Mouse (Mus musculus): ENCODE measurements around the gene Mical2. TPM values are rescaled to one million over a fixed set of nuclear protein-coding genes. Genes with fewer than 3 reads are reported as not detected.

Mical2 gene
- polyA plus RNA-seq, 1 experiment from 2014 or later, result 1.9 TPM

GRCm38 (mm10) chr7:112204380-112204963 lies 21.2 kb upstream of the Mical2 start:
- Histone ChIP-seq H3K9me3 (ENCODE audit: control insufficient read depth, low read length) (no peaks in the 10 kb centered on the region), H3K4me1 (replicated peaks; ENCODE audit: control insufficient read depth, insufficient read depth, low read length) (no peaks in the 10 kb centered on the region), H3K9ac (ENCODE audit: low read length) (no peak overlapping the region), H3K4me2 (ENCODE audit: low read depth, low read length, severe bottlenecking) (no peak overlapping the region), H3K36me3 (ENCODE audit: control insufficient read depth, insufficient read depth, low read length) (no peaks in the 10 kb centered on the region), H3K27ac (ENCODE audit: low read depth, low read length) (no peak overlapping the region), H3K27me3 (ENCODE audit: control insufficient read depth, insufficient read depth, low read length) (no peaks in the 10 kb centered on the region), H3K4me3 (ENCODE audit: low read depth, low read length) (no peak overlapping the region)
- DNase-seq (ENCODE audit: low spot score), result no peak
- no peak for ATAC-seq (replicated peaks; ENCODE audit: low FRiP score)
- WGBS, result 76% methylated on average over 6 of the region's 6 CpGs

- H3K27ac ChIP-seq (ENCODE audit: low read depth, low read length), result no peak overlapping the region
- no peak overlapping the region for H3K4me3 ChIP-seq (ENCODE audit: low read depth, low read length)
- no peaks in the 10 kb centered on the region for H3K9me3 ChIP-seq (ENCODE audit: control insufficient read depth, low read length)
- 87% methylated on average over 6 of the region's 6 CpGs for WGBS
- no peak for ATAC-seq (replicated peaks; ENCODE audit: low FRiP score)
- no peaks in the 10 kb centered on the region for H3K4me1 ChIP-seq (replicated peaks; ENCODE audit: control insufficient read depth, insufficient read depth, low read length)
- DNase-seq (ENCODE audit: low spot score), result no peak
- no peak overlapping the region for H3K4me2 ChIP-seq (ENCODE audit: low read depth, low read length, severe bottlenecking)
- H3K36me3 ChIP-seq (ENCODE audit: control insufficient read depth, insufficient read depth, low read length), result no peaks in the 10 kb centered on the region
- H3K9ac ChIP-seq (ENCODE audit: low read length), result no peak overlapping the region
- H3K27me3 ChIP-seq (ENCODE audit: control insufficient read depth, insufficient read depth, low read length), result no peaks in the 10 kb centered on the region
Observed at GRCm38 (mm10) chr7:112205513-112205912, 20.1 kb upstream of the Mical2 start.

GRCm38 (mm10) chr7:112207717-112208116 lies 17.9 kb upstream of the Mical2 start:
- H3K9me3 ChIP-seq (ENCODE audit: control insufficient read depth, low read length), result no peaks in the 10 kb centered on the region
- ATAC-seq (replicated peaks; ENCODE audit: low FRiP score) (no peak), DNase-seq (ENCODE audit: low spot score) (no peak)
- no peaks in the 10 kb centered on the region for H3K27me3 ChIP-seq (ENCODE audit: control insufficient read depth, insufficient read depth, low read length)
- H3K4me1 ChIP-seq (replicated peaks; ENCODE audit: control insufficient read depth, insufficient read depth, low read length), result no peaks in the 10 kb centered on the region
- no peak overlapping the region for H3K9ac ChIP-seq (ENCODE audit: low read length)
- 90% methylated on average over 6 of the region's 6 CpGs for WGBS
- H3K36me3 ChIP-seq (ENCODE audit: control insufficient read depth, insufficient read depth, low read length), result no peaks in the 10 kb centered on the region
- no peak overlapping the region for H3K4me2 ChIP-seq (ENCODE audit: low read depth, low read length, severe bottlenecking)
- no peak overlapping the region for H3K27ac ChIP-seq (ENCODE audit: low read depth, low read length)
- H3K4me3 ChIP-seq (ENCODE audit: low read depth, low read length), result no peak overlapping the region

- Histone ChIP-seq H3K9ac (ENCODE audit: low read length) (no peak overlapping the region), H3K36me3 (ENCODE audit: control insufficient read depth, insufficient read depth, low read length) (no peaks in the 10 kb centered on the region), H3K27me3 (ENCODE audit: control insufficient read depth, insufficient read depth, low read length) (no peaks in the 10 kb centered on the region), H3K4me3 (ENCODE audit: low read depth, low read length) (no peak overlapping the region), H3K4me2 (ENCODE audit: low read depth, low read length, severe bottlenecking) (no peak overlapping the region), H3K27ac (ENCODE audit: low read depth, low read length) (no peak overlapping the region), H3K4me1 (replicated peaks; ENCODE audit: control insufficient read depth, insufficient read depth, low read length) (no peaks in the 10 kb centered on the region), H3K9me3 (ENCODE audit: control insufficient read depth, low read length) (no peaks in the 10 kb centered on the region)
- WGBS, result 80% methylated on average over 10 of the region's 10 CpGs
- no peak for DNase-seq (ENCODE audit: low spot score)
- ATAC-seq (replicated peaks; ENCODE audit: low FRiP score), result no peak
Observed at GRCm38 (mm10) chr7:112208323-112209167, 17.1 kb upstream of the Mical2 start.

DNA sequence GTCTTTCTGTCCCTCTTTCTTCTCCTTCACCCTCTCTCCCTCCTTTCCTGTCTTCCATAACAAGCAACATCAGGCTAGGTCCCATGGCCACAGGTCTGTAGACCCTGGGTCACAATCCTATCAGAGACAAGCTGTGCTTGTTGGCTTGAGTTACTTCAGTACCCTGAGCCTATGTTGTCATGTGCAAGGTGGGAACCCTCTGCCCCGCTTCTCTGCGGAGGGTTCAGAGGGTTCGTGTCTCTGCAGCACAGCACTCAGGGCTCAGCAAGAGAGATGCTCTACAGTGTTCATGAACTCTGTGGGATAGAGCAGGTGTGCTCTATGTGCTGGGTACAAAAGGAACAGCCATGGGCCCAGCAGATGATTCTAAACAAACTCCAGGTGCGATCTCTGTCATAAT lies 16.0 kb upstream of the Mical2 start:
- Histone ChIP-seq H3K4me3 (ENCODE audit: low read depth, low read length) (no peak overlapping the region), H3K9me3 (ENCODE audit: control insufficient read depth, low read length) (no peaks in the 10 kb centered on the region), H3K4me2 (ENCODE audit: low read depth, low read length, severe bottlenecking) (no peak overlapping the region), H3K27ac (ENCODE audit: low read depth, low read length) (no peak overlapping the region), H3K4me1 (replicated peaks; ENCODE audit: control insufficient read depth, insufficient read depth, low read length) (no peaks in the 10 kb centered on the region), H3K27me3 (ENCODE audit: control insufficient read depth, insufficient read depth, low read length) (no peaks in the 10 kb centered on the region), H3K36me3 (ENCODE audit: control insufficient read depth, insufficient read depth, low read length) (no peaks in the 10 kb centered on the region), H3K9ac (ENCODE audit: low read length) (no peak overlapping the region)
- DNase-seq (ENCODE audit: low spot score), result no peak
- 90% methylated on average over 4 of the region's 4 CpGs for WGBS
- ATAC-seq (replicated peaks; ENCODE audit: low FRiP score), result no peak

- H3K27ac ChIP-seq (ENCODE audit: low read depth, low read length), result no peak overlapping the region
- H3K9ac ChIP-seq (ENCODE audit: low read length), result no peak overlapping the region
- H3K4me2 ChIP-seq (ENCODE audit: low read depth, low read length, severe bottlenecking), result no peak overlapping the region
- no peaks in the 10 kb centered on the region for H3K9me3 ChIP-seq (ENCODE audit: control insufficient read depth, low read length)
- no peaks in the 10 kb centered on the region for H3K4me1 ChIP-seq (replicated peaks; ENCODE audit: control insufficient read depth, insufficient read depth, low read length)
- no peaks in the 10 kb centered on the region for H3K27me3 ChIP-seq (ENCODE audit: control insufficient read depth, insufficient read depth, low read length)
- H3K36me3 ChIP-seq (ENCODE audit: control insufficient read depth, insufficient read depth, low read length), result no peaks in the 10 kb centered on the region
- DNase-seq (ENCODE audit: low spot score) (no peak), ATAC-seq (replicated peaks; ENCODE audit: low FRiP score) (no peak)
- no peak overlapping the region for H3K4me3 ChIP-seq (ENCODE audit: low read depth, low read length)
- WGBS, result 61% methylated on average over 8 of the region's 8 CpGs
Observed at GRCm38 (mm10) chr7:112212921-112213721, 12.5 kb upstream of the Mical2 start.

GRCm38 (mm10) chr7:112215871-112216270 lies 9.8 kb upstream of the Mical2 start:
- H3K4me1 ChIP-seq (replicated peaks; ENCODE audit: control insufficient read depth, insufficient read depth, low read length), result no peaks in the 10 kb centered on the region
- no peak overlapping the region for H3K9ac ChIP-seq (ENCODE audit: low read length)
- DNase-seq (ENCODE audit: low spot score) (no peak), ATAC-seq (replicated peaks; ENCODE audit: low FRiP score) (no peak)
- no peak overlapping the region for H3K4me2 ChIP-seq (ENCODE audit: low read depth, low read length, severe bottlenecking)
- H3K4me3 ChIP-seq (ENCODE audit: low read depth, low read length), result no peak overlapping the region
- H3K9me3 ChIP-seq (ENCODE audit: control insufficient read depth, low read length), result no peaks in the 10 kb centered on the region
- H3K27ac ChIP-seq (ENCODE audit: low read depth, low read length), result no peak overlapping the region
- no peaks in the 10 kb centered on the region for H3K27me3 ChIP-seq (ENCODE audit: control insufficient read depth, insufficient read depth, low read length)
- 78% methylated on average over 3 of the region's 3 CpGs for WGBS
- no peaks in the 10 kb centered on the region for H3K36me3 ChIP-seq (ENCODE audit: control insufficient read depth, insufficient read depth, low read length)

- Histone ChIP-seq H3K9me3 (ENCODE audit: control insufficient read depth, low read length) (no peaks in the 10 kb centered on the region), H3K27me3 (ENCODE audit: control insufficient read depth, insufficient read depth, low read length) (no peaks in the 10 kb centered on the region), H3K27ac (ENCODE audit: low read depth, low read length) (no peak overlapping the region), H3K4me1 (replicated peaks; ENCODE audit: control insufficient read depth, insufficient read depth, low read length) (no peaks in the 10 kb centered on the region), H3K4me2 (ENCODE audit: low read depth, low read length, severe bottlenecking) (no peak overlapping the region), H3K4me3 (ENCODE audit: low read depth, low read length) (no peak overlapping the region), H3K9ac (ENCODE audit: low read length) (no peak overlapping the region), H3K36me3 (ENCODE audit: control insufficient read depth, insufficient read depth, low read length) (no peaks in the 10 kb centered on the region)
- 77% methylated on average over 5 of the region's 5 CpGs for WGBS
- ATAC-seq (replicated peaks; ENCODE audit: low FRiP score) (no peak), DNase-seq (ENCODE audit: low spot score) (no peak)
Observed at GRCm38 (mm10) chr7:112216720-112217119, 8.9 kb upstream of the Mical2 start.

All from forebrain, embryonic 11.5 days (tissue).